Mouse (Mus musculus) cerebellum, postnatal 10 days (tissue): Measurements from ENCODE around the gene Kif17.

ENCODE experiments used
- DNase-seq, 2 experiments: peaks; one replicate each; pipeline ENCODE4 v3.0.0; 2021; ENCODE audit warnings: mixed read lengths in 2 of 2

Gene Kif17

DNA sequence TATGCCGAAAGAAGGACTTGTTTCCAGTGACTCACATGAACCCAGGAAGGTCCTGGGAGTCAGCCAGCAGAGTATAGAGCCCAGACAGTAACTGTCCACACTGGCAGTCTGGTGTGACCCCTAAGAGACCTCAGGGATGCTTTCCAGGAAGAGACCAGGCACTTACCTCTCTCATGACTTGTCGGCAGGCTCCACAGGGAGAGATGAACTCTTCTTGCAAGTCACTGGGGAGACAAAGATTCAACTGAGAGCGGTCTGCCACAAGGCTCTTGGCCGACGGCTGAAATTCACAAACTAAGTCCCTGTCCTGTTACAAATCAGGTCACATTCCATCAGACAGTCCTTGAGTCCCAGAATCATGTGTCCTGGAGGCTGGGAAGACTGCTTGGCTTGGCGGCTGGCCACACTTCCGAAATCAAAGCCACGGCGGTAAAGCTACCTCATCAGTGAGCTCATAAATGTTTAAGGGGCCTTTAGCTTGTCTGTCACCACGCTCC lies 93.2 kb downstream of the Kif17 start:
- peak; percentile 70 to 73 for DNase-seq

DNA sequence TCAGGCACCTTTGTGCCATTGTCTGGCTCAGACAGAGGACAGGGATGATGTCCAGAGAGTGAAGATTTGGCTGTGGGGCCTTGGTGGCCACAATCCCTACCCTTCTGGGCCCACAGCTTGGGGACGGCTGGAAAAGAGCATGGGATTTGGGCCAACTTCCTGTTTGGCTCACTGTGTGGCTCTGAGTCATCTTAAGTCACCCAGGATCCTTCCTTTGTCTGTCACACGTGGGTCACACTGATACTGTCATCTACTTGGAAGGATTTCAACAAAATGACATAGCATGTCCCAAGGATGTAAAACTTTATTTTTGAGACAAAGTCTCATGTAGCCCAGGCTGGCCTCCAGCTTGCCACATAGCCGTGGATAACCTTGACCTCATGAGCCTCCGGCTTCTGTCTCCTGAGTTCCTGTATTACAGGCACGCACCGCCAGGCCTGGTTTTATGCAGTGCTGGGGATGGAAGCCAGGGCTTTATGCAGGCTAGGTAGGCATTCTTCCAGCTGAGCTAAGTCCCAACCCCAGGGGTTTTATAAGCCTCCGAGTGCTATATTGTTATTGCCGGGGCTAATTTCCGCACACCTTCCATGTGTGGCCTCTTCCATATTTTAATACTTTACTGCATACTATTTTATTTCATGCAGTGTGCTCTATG lies 94.8 kb downstream of the Kif17 start:
- peak; percentile 70 to 80 for DNase-seq

DNA sequence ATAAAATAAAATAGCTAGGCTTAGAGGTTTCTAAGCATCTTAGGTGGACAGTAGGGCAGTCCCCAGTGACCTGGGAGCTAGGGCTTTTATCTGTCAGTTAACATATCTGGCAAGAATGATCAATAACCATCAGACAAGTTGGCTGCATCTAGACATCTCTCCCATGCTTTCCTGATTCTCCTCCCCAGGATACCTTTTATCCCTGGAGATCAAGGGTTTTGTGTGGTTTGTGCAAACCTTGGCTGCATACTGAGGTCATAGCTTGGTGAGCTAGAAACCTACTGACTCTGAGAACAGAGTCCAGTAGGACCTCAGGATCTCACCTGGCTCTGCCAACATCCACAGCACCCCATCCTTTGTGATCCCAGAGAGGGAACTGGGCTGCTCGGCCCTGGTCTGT lies 97.0 kb downstream of the Kif17 start:
- no peak for DNase-seq

DNA sequence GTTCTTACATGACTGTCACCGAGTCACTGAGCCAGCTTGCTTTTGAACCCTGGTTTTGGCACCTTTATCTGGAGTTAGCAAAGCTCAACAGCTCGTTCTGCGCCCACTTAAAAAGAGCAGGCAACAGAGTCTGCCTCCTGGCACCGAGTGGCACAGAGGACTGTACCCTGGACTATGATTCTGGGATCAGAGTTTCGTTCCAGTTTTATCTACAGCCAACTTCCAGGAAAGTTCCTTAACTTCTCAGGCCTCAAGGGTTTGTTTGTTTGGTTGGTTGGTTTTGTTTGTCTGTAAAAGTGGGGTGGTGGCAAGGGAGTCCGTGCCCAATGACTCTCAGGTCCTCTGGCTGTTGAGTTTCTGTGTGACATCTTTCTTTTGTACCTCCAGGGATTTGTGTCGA lies 98.5 kb downstream of the Kif17 start:
- DNase-seq = no peak
